ENCODE assay signal across 8 mouse cellular contexts in the genomic region with DNA sequence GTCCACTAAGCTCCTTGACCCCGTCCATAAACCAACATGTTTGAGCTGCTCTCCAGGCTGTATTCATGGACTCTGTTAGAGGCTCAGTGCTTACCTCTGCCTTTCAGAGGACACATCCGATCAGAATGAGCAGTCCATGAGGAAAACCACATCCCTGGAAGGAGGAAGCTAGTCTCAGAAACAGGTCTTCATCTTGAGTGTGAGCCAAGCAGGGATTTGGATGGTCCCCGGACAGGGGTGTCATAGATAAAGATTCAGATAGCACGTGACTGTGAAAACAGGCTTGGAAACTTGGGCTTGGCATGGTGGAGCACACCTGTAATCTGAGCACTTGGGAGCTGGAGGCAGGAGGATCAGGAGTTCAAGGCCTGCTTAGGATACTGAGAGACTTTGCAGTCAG. TPM values are rescaled to one million over a fixed set of nuclear protein-coding genes. Genes with fewer than 3 reads are reported as not detected.
A peak's percentile ranks its signal among the peaks of the same experiment; 100 is the strongest.
DNase-seq lines count a peak whose midpoint lies in the region; ATAC-seq and TF ChIP-seq lines count a peak whose summit lies in the region.

No protein-coding gene starts in this region.

- peak overlapping the region; percentile 63 for H3K27ac ChIP-seq in kidney, embryonic 16.5 days (ENCODE audit: low read length)
- no peak overlapping the region for H3K27ac ChIP-seq in embryonic facial prominence, embryonic 12.5 days
- H3K27ac ChIP-seq in intestine, postnatal 0 days (ENCODE audit: low read depth, low read length), result no peak overlapping the region
- no peak overlapping the region for H3K27ac ChIP-seq in neural tube, embryonic 14.5 days (ENCODE audit: low read depth, low read length)

- no peaks in the 10 kb centered on the region for H3K36me3 ChIP-seq in kidney, embryonic 16.5 days (ENCODE audit: insufficient read depth, low read length)
- H3K36me3 ChIP-seq in embryonic facial prominence, embryonic 12.5 days, result no peaks in the 10 kb centered on the region
- no peaks in the 10 kb centered on the region for H3K36me3 ChIP-seq in intestine, postnatal 0 days (ENCODE audit: control insufficient read depth, insufficient read depth)
- no peaks in the 10 kb centered on the region for H3K36me3 ChIP-seq in neural tube, embryonic 14.5 days (ENCODE audit: control insufficient read depth, insufficient read depth, low read length)

- peaks cover 31% of the 10 kb centered on the region for H3K4me1 ChIP-seq in kidney, embryonic 16.5 days (ENCODE audit: insufficient read depth, low read length)
- H3K4me1 ChIP-seq in embryonic facial prominence, embryonic 12.5 days, result peaks cover 30% of the 10 kb centered on the region; the same call in 1 of the 2 replicates
- H3K4me1 ChIP-seq in intestine, postnatal 0 days (replicated peaks; ENCODE audit: control insufficient read depth, insufficient read depth, low read length), result no peaks in the 10 kb centered on the region
- peaks cover 8% of the 10 kb centered on the region for H3K4me1 ChIP-seq in neural tube, embryonic 14.5 days (ENCODE audit: control insufficient read depth, insufficient read depth, low read length)

- no peak for ATAC-seq in kidney, embryonic 16.5 days (ENCODE audit: low FRiP score, low TSS enrichment)
- no peak for ATAC-seq in embryonic facial prominence, embryonic 12.5 days (ENCODE audit: insufficient number of reproducible peaks, insufficient read depth, low FRiP score, low TSS enrichment)
- no peak for ATAC-seq in intestine, postnatal 0 days
- no peak for ATAC-seq in neural tube, embryonic 14.5 days (ENCODE audit: low read depth)

- peak overlapping the region; percentile 61 for H3K9ac ChIP-seq in kidney, embryonic 16.5 days (replicated peaks; ENCODE audit: low read length)
- H3K9ac ChIP-seq in embryonic facial prominence, embryonic 12.5 days, result 0 out of 2 replicates have a peak overlapping the region, but pooled peaks have one; percentile 20
- no peak overlapping the region for H3K9ac ChIP-seq in intestine, postnatal 0 days (ENCODE audit: low read depth, low read length)
- H3K9ac ChIP-seq in neural tube, embryonic 14.5 days (replicated peaks; ENCODE audit: low read depth, low read length), result no peak overlapping the region

- H3K4me2 ChIP-seq in kidney, embryonic 16.5 days (replicated peaks; ENCODE audit: low read depth, low read length), result peak overlapping the region; percentile 71
- H3K4me2 ChIP-seq in embryonic facial prominence, embryonic 12.5 days (replicated peaks), result peak overlapping the region; percentile 89
- peak overlapping the region; percentile 92 for H3K4me2 ChIP-seq in intestine, postnatal 0 days (replicated peaks; ENCODE audit: low read depth)
- H3K4me2 ChIP-seq in neural tube, embryonic 14.5 days (ENCODE audit: low read depth, low read length), result peak overlapping the region; percentile 18; the same call in 1 of the 2 replicates

- TF ChIP-seq CTCF in intestine, postnatal 0 days (IDR thresholded peaks at IDR 0.05; ENCODE audit: low read depth), result no peak

- H3K4me3 ChIP-seq in kidney, embryonic 16.5 days (ENCODE audit: low read length), result peak overlapping the region; percentile 45
- peak overlapping the region; percentile 53 for H3K4me3 ChIP-seq in embryonic facial prominence, embryonic 12.5 days
- H3K4me3 ChIP-seq in intestine, postnatal 0 days (ENCODE audit: low read depth, low read length), result no peak overlapping the region
- H3K4me3 ChIP-seq in neural tube, embryonic 14.5 days (ENCODE audit: low read depth, low read length), result no peak overlapping the region

- no peaks in the 10 kb centered on the region for H3K27me3 ChIP-seq in kidney, embryonic 16.5 days (ENCODE audit: insufficient read depth, low read length)
- H3K27me3 ChIP-seq in embryonic facial prominence, embryonic 12.5 days, result no peaks in the 10 kb centered on the region
- H3K27me3 ChIP-seq in intestine, postnatal 0 days (replicated peaks; ENCODE audit: control insufficient read depth, insufficient read depth, low read length), result no peaks in the 10 kb centered on the region
- H3K27me3 ChIP-seq in neural tube, embryonic 14.5 days (ENCODE audit: control insufficient read depth, insufficient read depth, low read length), result no peaks in the 10 kb centered on the region

- 34% methylated on average over 4 of the region's 4 CpGs for WGBS in kidney, embryonic 16.5 days
- 58% methylated on average over 4 of the region's 4 CpGs for WGBS in embryonic facial prominence, embryonic 12.5 days
- 28% methylated on average over 4 of the region's 4 CpGs for WGBS in intestine, postnatal 0 days
- WGBS in neural tube, embryonic 14.5 days, result 44% methylated on average over 4 of the region's 4 CpGs

- no peak for DNase-seq in kidney, postnatal 36 days
- no peak for DNase-seq in kidney, adult 11 months
- no peak for DNase-seq in adrenal gland, adult 18-20 months (ENCODE audit: low spot score in 2 of 2)
- no peak for DNase-seq in retina, embryonic 14.5 days (ENCODE audit: low spot score)

- H3K9me3 ChIP-seq in kidney, embryonic 16.5 days (ENCODE audit: low read length), result no peaks in the 10 kb centered on the region
- no peaks in the 10 kb centered on the region for H3K9me3 ChIP-seq in embryonic facial prominence, embryonic 12.5 days
- H3K9me3 ChIP-seq in intestine, postnatal 0 days (ENCODE audit: control insufficient read depth), result no peaks in the 10 kb centered on the region
- H3K9me3 ChIP-seq in neural tube, embryonic 14.5 days (ENCODE audit: control insufficient read depth, low read length), result no peaks in the 10 kb centered on the region

RNA-seq across cellular contexts. Expression of gene Cdkn1b, which starts 9.7 kb away (rescaled TPM):
- 13.4 and 15.1 TPM in 2 replicates for polyA plus RNA-seq in kidney, embryonic 16.5 days (2015; fragmentation: Nextera tagmentation; extraction: Ambion mirVana)
- polyA plus RNA-seq in embryonic facial prominence, embryonic 12.5 days (2016; fragmentation: Nextera tagmentation; extraction: Ambion mirVana), result 19.3 and 19.5 TPM in 2 replicates
- 14.8 and 15.3 TPM in 2 replicates for polyA plus RNA-seq in intestine, postnatal 0 days (2015; fragmentation: Nextera tagmentation; extraction: Ambion mirVana)
- 16.7 and 17.5 TPM in 2 replicates for polyA plus RNA-seq in neural tube, embryonic 14.5 days (2014; fragmentation: Nextera tagmentation; extraction: Ambion mirVana)
- 10 to 100 TPM; 30.6 to 33.0 TPM for total RNA-seq in adrenal gland, adult 18-20 months (2021)

RNA-seq across cellular contexts. Expression of gene Gpr19, which starts 31.5 kb away (rescaled TPM):
- 13.5 and 13.6 TPM in 2 replicates for polyA plus RNA-seq in kidney, embryonic 16.5 days (2015; fragmentation: Nextera tagmentation; extraction: Ambion mirVana)
- 10.1 and 14.6 TPM in 2 replicates for polyA plus RNA-seq in embryonic facial prominence, embryonic 12.5 days (2016; fragmentation: Nextera tagmentation; extraction: Ambion mirVana)
- 6.5 and 7.3 TPM in 2 replicates for polyA plus RNA-seq in intestine, postnatal 0 days (2015; fragmentation: Nextera tagmentation; extraction: Ambion mirVana)
- 35.9 and 37.3 TPM in 2 replicates for polyA plus RNA-seq in neural tube, embryonic 14.5 days (2014; fragmentation: Nextera tagmentation; extraction: Ambion mirVana)
- 1 to 10 TPM; 5.3 to 6.5 TPM for total RNA-seq in adrenal gland, adult 18-20 months (2021)

RNA-seq across cellular contexts. Expression of gene Apold1, which starts 51.6 kb away (rescaled TPM):
- polyA plus RNA-seq in kidney, embryonic 16.5 days (2015; fragmentation: Nextera tagmentation; extraction: Ambion mirVana), result 3.7 and 4.4 TPM in 2 replicates
- polyA plus RNA-seq in embryonic facial prominence, embryonic 12.5 days (2016; fragmentation: Nextera tagmentation; extraction: Ambion mirVana), result 4.5 and 4.7 TPM in 2 replicates
- 2.2 and 3.2 TPM in 2 replicates for polyA plus RNA-seq in intestine, postnatal 0 days (2015; fragmentation: Nextera tagmentation; extraction: Ambion mirVana)
- 3.8 TPM in 2 replicates for polyA plus RNA-seq in neural tube, embryonic 14.5 days (2014; fragmentation: Nextera tagmentation; extraction: Ambion mirVana)
- total RNA-seq in adrenal gland, adult 18-20 months (2021), result 10 to 100 TPM in 1 of 2 experiments, 1 to 10 TPM in 1; 3.8 to 12.2 TPM

Comparison
In these comparisons a context has a peak if more than half of its experiments do, and no peak if none do; other contexts are left out.
1. H3K4me2 ChIP-seq: peak in every context shown above with its lines; median percentile 92 in intestine, postnatal 0 days; 89 in embryonic facial prominence, embryonic 12.5 days; 71 in kidney, embryonic 16.5 days; 18 in neural tube, embryonic 14.5 days.
2. H3K4me3 ChIP-seq: peak in kidney, embryonic 16.5 days (single experiment) and embryonic facial prominence, embryonic 12.5 days (single experiment); none in intestine, postnatal 0 days (single experiment) and neural tube, embryonic 14.5 days (single experiment).
3. H3K9ac ChIP-seq: peak in kidney, embryonic 16.5 days (single experiment) and embryonic facial prominence, embryonic 12.5 days (single experiment); none in intestine, postnatal 0 days (single experiment) and neural tube, embryonic 14.5 days (single experiment).